Mouse (Mus musculus): Measurements from ENCODE around the gene Zfp428.
"Not testable (repeated sequence)": the region's sequence is repeated elsewhere in the genome, so short reads cannot be mapped to it uniquely, and the experiment has no call there.

The Zfp428 gene

GRCm38 (mm10) chr7:24480986-24481473 is 25.8 kb upstream of the Zfp428 start:
- no peak for DNase-seq (ENCODE audit: low read depth, low spot score)

GRCm38 (mm10) chr7:24481474-24482207 is 25.2 kb upstream of the Zfp428 start, which contains the start of gene Cadm4:
Cadm4 (plus strand) TSS chr7:24482023.
- no peak for DNase-seq (ENCODE audit: low read depth, low spot score)

- no peak for DNase-seq (ENCODE audit: low read depth, low spot score)
Observed at GRCm38 (mm10) chr7:24482208-24483020, 24.4 kb upstream of the Zfp428 start.

- DNase-seq (ENCODE audit: low read depth, low spot score) = not testable (repeated sequence)
Observed at GRCm38 (mm10) chr7:24483291-24483690, 23.5 kb upstream of the Zfp428 start.

GRCm38 (mm10) chr7:24485481-24485880 is 21.3 kb upstream of the Zfp428 start:
- no peak for DNase-seq (ENCODE audit: low read depth, low spot score)

GRCm38 (mm10) chr7:24486654-24487130 is 20.1 kb upstream of the Zfp428 start:
- no peak for DNase-seq (ENCODE audit: low read depth, low spot score)

GRCm38 (mm10) chr7:24487403-24487802 is 19.4 kb upstream of the Zfp428 start:
- no peak for DNase-seq (ENCODE audit: low read depth, low spot score)

- no peak for DNase-seq (ENCODE audit: low read depth, low spot score)
Observed at GRCm38 (mm10) chr7:24488303-24488702, 18.5 kb upstream of the Zfp428 start.

GRCm38 (mm10) chr7:24499856-24500577 is 6.8 kb upstream of the Zfp428 start:
- no peak for DNase-seq (ENCODE audit: low read depth, low spot score)

- DNase-seq (ENCODE audit: low read depth, low spot score) = no peak
Observed at GRCm38 (mm10) chr7:24500929-24501328, 5.9 kb upstream of the Zfp428 start.

GRCm38 (mm10) chr7:24501492-24501891 is 5.3 kb upstream of the Zfp428 start:
- DNase-seq (ENCODE audit: low read depth, low spot score) = no peak

GRCm38 (mm10) chr7:24504004-24504403 is 2.8 kb upstream of the Zfp428 start:
- DNase-seq (ENCODE audit: low read depth, low spot score) = no peak

- no peak for DNase-seq (ENCODE audit: low read depth, low spot score)
Observed at GRCm38 (mm10) chr7:24504868-24505267, 1.9 kb upstream of the Zfp428 start.

- DNase-seq (ENCODE audit: low read depth, low spot score) = no peak
Observed at GRCm38 (mm10) chr7:24505447-24506064, 1.2 kb upstream of the Zfp428 start.

GRCm38 (mm10) chr7:24506065-24506459 is 744 bp upstream of the Zfp428 start:
- no peak for DNase-seq (ENCODE audit: low read depth, low spot score)

- DNase-seq (ENCODE audit: low read depth, low spot score) = no peak
Observed at GRCm38 (mm10) chr7:24506476-24506837, 349 bp upstream of the Zfp428 start.

GRCm38 (mm10) chr7:24507726-24508114 is 914 bp downstream of the Zfp428 start:
- no peak for DNase-seq (ENCODE audit: low read depth, low spot score)

- DNase-seq (ENCODE audit: low read depth, low spot score) = no peak
Observed at GRCm38 (mm10) chr7:24512355-24512754, 5.5 kb downstream of the Zfp428 start, which contains the start of gene AC161166.1. AC161166.1 (minus strand) TSS chr7:24512455.

GRCm38 (mm10) chr7:24516319-24516718 is 9.5 kb downstream of the Zfp428 start:
- DNase-seq (ENCODE audit: low read depth, low spot score) = not testable (repeated sequence)

GRCm38 (mm10) chr7:24517077-24517476 is 10.3 kb downstream of the Zfp428 start:
- DNase-seq (ENCODE audit: low read depth, low spot score) = no peak

GRCm38 (mm10) chr7:24517654-24518053 is 10.8 kb downstream of the Zfp428 start:
- DNase-seq (ENCODE audit: low read depth, low spot score) = no peak
